Mouse (Mus musculus): ENCODE measurements around the gene Erp27.

DNA sequence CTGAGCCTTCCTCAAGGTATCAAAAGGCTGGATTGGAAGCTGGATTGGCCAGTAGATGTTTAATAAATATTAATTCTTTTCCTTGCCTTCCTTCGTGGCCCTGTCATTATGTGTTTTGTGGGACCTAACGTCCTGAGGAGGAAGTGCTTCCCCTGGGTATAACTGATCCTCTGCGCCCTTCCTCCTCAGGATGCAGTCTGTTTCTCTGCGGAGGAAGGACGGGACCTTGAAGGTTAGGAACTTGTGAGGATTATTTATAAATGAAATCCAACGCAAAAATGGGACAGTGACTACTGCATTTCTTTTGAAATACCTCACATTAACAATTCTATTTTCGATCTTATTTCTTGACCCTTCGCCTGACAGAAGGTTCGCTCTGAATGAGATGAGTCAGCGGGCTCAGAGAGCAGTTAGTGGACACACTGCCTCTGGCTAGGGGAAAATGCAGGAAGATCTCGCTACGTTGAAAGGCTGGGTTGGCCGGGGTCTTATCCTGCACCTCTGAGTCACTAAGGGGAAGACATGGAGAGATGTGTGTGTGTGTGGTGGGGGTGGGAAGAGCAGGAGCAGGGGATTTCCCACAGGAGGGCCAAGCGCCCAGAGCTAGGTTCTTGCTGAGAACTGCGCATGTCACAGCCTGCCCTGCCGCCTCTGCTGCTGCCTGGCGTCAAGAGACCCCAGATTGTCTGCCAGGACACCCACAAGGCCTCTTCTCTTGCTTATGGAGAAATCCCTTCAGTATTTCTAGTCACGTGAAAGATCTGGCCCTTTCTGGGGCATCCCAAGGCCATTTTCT is 16.5 kb upstream of the Erp27 start:
- no peak for TF ChIP-seq POLR2A (IDR thresholded peaks at IDR 0.05; ENCODE audit: insufficient read length, low read depth)
- TF ChIP-seq USF1 (IDR thresholded peaks at IDR 0.05; ENCODE audit: low read depth) = no peak
- no peak for TF ChIP-seq MAX (IDR thresholded peaks at IDR 0.05; ENCODE audit: low read depth)
- no peak for TF ChIP-seq CEBPB (IDR thresholded peaks at IDR 0.05; ENCODE audit: insufficient read depth, poor library complexity, severe bottlenecking)

Data from myocyte (in vitro differentiated cells).